Mouse (Mus musculus): Measurements from ENCODE around the gene Banp. TPM values are rescaled to one million over a fixed set of nuclear protein-coding genes. Genes with fewer than 3 reads are reported as not detected.
A peak's percentile ranks its signal among the peaks of the same experiment; 100 is the strongest.

Banp gene
- total RNA-seq, 2 experiments from 2014 or later: 30.2 to 30.7 TPM

DNA sequence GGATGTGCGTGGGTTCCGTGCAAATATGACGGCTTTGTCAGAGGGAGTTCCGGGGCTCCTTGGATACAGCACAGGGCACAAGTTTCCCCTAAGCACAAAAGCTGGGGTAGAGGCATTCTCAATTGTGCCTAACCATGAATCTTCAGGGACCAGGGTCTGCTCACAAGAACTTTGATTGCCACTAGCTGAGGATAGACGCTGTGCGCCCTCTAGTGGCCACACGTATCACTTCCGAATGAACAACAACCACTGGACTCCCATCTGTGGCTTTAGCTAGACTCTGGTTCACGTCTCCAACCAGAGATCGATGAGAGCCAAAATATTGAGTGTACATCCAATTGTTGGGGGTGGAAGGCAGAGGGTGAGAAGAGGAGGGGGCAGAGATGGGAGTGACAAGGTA is 23.9 kb upstream of the Banp start:
- DNase-seq: peak; percentile 87
- intact Hi-C loops (cut with DNase I): no loop called here

- DNase-seq: no peak
- intact Hi-C loops (cut with DNase I): no loop called here
Observed at GRCm38 (mm10) chr8:121926266-121926665, 23.3 kb upstream of the Banp start.

GRCm38 (mm10) chr8:121927316-121927715 is 22.2 kb upstream of the Banp start:
- intact Hi-C loops (cut with DNase I): no loop called here

GRCm38 (mm10) chr8:121930047-121930446 is 19.5 kb upstream of the Banp start:
- intact Hi-C loops (cut with DNase I): no loop called here
- DNase-seq: no peak

More at GRCm38 (mm10) chr8:121927316-121927715, 22.2 kb upstream of the Banp start:
- DNase-seq: peak; percentile 62

DNA sequence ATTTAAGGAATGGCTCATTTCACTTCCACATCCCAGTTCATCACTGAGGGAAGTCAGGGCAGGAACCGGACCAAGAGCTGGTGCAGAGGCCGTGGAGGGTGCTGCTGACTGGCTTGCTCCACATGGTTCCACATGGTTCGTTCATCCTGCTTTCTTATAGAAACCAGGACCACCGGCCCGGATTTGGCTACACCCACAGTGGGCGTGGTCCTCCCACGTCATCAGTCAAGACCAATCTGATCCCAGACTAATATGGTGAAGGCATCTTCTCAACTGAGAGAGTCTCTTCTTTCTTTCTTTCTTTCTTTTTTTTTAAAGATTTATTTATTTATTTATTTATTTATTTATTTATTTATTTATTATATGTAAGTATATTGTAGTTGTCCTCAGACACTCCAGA is 18.0 kb upstream of the Banp start:
- DNase-seq: no peak
- intact Hi-C loops (cut with DNase I): no loop called here

- DNase-seq: no peak
- intact Hi-C loops (cut with DNase I): no loop called here
Observed at GRCm38 (mm10) chr8:121932026-121932667, 17.4 kb upstream of the Banp start.

DNA sequence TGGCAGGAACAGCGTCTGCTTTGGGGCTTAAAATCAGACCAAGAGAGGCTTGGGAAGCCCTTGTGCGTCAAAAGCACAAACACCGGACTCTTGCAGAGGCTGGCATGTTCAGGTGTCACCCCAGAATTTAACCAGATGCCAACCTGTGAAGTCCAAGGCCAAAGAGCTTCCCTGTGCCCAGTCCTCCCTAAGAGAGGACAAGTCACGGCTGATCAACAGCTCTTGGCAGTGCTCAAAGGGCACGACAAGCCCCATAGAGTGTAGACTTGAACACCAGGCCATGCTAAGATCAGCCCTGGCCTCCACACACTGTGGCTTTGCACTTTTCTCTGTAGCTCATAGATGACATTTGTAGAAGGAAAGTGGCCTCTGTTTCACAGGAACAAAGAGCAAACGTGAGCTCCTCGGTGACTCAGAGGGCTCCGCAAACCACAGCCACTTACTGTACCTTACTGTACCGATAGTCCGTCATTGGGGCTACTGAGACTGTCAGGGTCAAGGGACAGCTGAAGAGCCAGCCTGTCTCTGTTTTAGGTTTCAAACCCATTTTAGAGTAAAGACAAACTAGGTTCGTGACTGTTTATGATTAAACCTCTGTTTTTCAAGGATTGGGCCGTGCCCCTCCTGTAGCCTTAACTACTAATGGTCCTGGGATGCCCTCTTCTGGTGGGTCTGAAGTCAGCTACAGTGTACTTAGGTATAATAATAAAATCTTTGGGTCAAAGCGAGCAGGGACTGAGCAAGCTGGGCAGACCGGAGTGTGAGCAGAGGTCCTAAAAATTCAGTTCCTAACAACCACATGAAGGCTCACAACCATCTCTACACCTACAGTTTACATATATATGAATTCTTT is 16.7 kb upstream of the Banp start:
- DNase-seq: no peak
- intact Hi-C loops (cut with DNase I): no loop called here

GRCm38 (mm10) chr8:121934506-121934905 is 15.0 kb upstream of the Banp start:
- intact Hi-C loops (cut with DNase I): no loop called here
- DNase-seq: peak; percentile 49

DNA sequence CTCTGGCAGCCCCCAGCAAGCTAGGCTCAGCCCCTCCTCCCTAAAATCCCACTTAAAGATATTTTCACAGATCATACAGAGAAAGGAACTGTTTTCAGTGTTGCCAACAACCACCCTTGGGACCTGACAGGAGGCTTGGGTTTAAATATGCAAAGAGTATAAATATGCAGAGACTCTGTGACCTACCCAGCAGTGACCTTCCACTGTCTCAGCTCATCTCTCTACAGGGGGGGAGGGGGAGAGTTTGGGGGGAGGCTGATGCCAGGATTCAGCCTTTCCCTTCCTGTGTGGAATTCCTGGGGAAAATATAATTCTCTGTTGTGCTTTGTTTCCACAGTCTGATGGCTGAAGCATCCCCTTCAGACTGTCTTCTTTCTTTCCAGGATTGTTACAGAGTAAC is 14.6 kb upstream of the Banp start:
- intact Hi-C loops (cut with DNase I): no loop called here
- no peak for DNase-seq

DNA sequence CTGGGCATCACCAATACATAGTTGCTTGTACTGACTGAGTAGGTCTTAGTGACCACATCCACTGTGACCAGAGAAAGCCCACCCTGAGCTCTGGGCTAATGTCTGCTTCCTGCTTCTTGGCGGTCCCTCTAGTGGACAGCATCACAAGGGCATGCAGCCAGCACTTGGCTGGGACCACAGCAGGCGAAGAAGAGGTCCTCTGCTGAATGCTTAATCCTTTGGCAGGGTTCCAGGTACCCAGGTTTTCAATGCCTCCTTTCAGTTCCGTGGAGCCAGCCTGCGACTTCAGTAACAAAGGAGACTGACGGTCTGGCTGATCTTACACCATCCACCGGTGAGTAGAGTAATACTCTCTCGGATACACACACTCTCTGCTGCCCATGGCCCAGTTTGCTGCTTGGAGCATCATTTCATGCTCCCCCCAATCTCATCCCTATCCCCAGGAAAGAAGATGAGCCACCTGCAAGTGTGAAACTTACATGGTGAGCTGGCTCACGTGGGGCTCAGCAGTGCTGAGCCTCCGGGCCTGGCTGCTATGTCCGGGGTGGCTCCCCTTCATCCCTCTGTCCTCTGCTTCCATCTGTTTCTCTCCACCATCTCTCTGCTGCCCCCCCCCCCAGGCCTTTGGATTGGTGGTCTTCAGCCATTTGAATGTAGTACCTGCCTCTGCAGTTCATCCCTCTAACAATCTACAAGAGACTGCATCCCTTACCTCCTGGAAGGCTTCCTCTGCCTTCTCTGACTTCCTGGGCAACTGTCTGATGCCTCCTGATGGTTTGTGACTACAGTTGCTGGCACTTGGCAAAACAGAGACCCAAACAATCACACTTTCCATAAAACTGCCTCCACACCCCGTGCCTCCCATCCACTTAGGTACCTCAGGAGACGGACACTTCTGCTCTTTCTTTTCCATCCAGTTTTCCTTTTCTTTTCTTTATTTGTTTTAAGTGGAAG is 13.9 kb upstream of the Banp start:
- intact Hi-C loops (cut with DNase I): no loop called here
- peak; percentile 98 for DNase-seq

- intact Hi-C loops (cut with DNase I): no loop called here
- DNase-seq: peak; percentile 57
Observed at GRCm38 (mm10) chr8:121936391-121936790, 13.2 kb upstream of the Banp start.

DNA sequence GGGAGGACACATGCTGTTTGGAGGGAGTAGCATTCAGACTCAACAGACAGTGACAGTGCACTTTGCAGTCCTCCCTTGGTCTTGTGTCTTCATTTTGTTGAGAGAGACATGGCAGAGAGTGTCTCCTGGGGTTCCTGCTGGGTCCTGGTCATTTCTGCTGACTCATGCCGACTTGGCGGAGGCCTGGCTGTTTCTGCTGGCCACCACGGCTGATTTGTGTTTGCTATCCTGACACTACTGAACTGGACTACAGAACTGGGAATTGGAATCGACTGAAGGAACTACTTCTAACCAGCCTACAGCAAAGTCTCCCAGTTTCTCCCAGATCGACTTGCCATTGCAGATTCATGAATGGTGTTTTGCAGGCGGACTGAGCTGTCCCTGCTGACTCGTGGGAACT is 10.8 kb upstream of the Banp start:
- intact Hi-C loops (cut with DNase I): no loop called here
- no peak for DNase-seq

DNA sequence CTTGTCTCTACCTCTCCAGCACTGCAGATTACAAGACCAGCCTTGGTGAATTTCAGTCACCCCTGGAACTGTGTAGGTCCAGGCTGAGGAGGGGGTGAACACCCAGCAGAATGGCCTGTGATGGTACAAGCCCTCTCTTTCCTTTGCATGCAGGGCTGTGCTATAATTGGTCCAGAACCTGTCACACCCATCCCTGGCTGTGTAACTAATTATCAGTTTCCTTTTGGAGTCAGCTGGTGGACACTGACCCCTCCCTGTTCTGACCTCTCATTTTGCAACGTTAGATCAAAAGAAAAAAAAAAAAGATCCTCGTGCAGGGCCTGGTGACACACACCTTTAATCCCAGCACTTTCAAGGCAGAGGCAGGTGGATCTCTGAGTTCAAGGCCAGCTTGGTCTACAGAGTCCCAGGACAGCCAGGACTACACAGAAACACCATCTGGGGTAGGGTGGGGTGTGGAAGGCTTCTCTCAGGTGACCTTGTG is 6.5 kb upstream of the Banp start:
- intact Hi-C loops (cut with DNase I): no loop called here
- DNase-seq: no peak

GRCm38 (mm10) chr8:121943716-121944115 is 5.8 kb upstream of the Banp start:
- DNase-seq: no peak
- intact Hi-C loops (cut with DNase I): no loop called here

GRCm38 (mm10) chr8:121944831-121945230 is 4.7 kb upstream of the Banp start, which contains the start of gene Car5a:
Gene Car5a (minus strand): TSS chr8:121944904.
- intact Hi-C loops (cut with DNase I): no loop called here
- DNase-seq: no peak

- intact Hi-C loops (cut with DNase I): no loop called here
- no peak for DNase-seq
Observed at GRCm38 (mm10) chr8:121946351-121946750, 3.2 kb upstream of the Banp start.

- intact Hi-C loops (cut with DNase I): no loop called here
- peak; percentile 48 for DNase-seq
Observed at GRCm38 (mm10) chr8:121947047-121947752, 2.4 kb upstream of the Banp start.

DNA sequence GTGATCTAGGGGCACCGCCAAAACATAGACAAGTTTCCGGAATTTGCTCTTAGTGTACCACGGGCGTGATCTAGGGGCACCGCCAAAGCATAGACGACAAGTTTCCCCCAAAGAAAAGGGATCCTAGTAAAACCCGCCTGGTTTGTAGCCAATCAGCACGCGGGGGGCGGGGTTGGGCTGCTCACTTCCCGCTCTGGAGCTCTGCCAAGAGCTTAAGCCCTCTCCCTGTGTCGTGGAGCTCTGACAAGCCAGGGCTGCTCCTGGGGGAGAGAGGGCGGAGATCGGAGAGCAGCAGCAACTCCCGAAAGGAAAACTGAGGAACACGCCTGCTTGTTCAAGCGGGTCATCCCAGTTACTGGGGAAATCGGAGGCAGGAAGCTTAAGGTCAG is 1.8 kb upstream of the Banp start:
- DNase-seq: peak; percentile 96
- intact Hi-C loops (cut with DNase I): no loop called here

- DNase-seq: no peak
- intact Hi-C loops (cut with DNase I): no loop called here
Observed at GRCm38 (mm10) chr8:121948321-121949145, 1.0 kb upstream of the Banp start.

Data from left cerebral cortex, postnatal 4 days (tissue).